Mouse (Mus musculus) spleen, embryonic (tissue): ENCODE results near the gene Zxdc.

Source experiments
- CTCF ChIA-PET: fragments of 350-600 bp; sonication (Branson Sonifier 250); formaldehyde crosslinking; loops from one replicate; lab custom pipeline; 2022; lab: Charles Lee

Zxdc gene

GRCm38 (mm10) chr6:90377708-90378107, 8.4 kb downstream of the Zxdc start:
- CTCF ChIA-PET = no interaction called here

- CTCF ChIA-PET = no interaction called here
These were observed 12.2 kb downstream of the Zxdc start for GRCm38 (mm10) chr6:90381465-90381864.

DNA sequence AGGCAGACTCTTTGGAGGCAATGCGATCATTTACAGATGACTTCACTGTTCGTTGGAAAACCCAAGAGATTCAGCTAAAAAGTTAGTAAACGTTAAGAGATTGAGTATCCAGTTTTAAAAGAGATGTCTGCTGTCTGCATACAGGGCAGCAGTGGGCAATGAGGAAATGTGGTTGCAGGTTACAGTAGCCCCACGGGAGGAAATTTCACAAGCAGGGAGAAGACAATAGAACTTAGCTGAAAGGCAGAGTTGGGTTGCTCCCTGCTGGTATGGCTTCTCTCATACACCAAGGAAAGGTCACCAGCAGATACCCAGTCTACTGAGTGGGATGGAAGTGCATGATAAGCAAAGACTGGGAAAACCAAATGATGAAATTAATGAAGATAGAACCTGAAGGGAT, 21.3 kb downstream of the Zxdc start:
- CTCF ChIA-PET = no interaction called here

GRCm38 (mm10) chr6:90393948-90394347, 24.7 kb downstream of the Zxdc start:
- CTCF ChIA-PET = no interaction called here

DNA sequence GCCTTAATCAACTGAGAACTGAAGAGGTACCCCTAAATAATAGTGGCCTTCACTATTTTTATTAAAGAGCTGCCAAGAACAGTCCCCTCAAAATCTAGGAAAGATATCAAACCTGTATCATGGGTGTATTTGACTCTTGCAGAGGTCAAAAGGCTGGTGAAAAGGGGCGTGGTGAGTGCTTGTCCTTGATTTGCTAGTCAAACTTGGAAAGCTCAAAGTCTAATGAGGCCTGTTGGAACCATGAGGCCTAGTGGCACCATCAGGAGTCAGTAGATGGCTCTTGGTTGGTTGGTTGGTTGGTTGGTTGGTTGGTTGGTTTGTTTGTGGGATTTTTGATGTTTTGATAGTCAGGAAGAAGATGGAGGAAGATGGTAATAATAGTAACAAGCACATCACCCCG, 26.5 kb downstream of the Zxdc start:
- CTCF ChIA-PET = no interaction called here

- CTCF ChIA-PET = no interaction called here
These were observed 28.0 kb downstream of the Zxdc start for GRCm38 (mm10) chr6:90397291-90397690.

DNA sequence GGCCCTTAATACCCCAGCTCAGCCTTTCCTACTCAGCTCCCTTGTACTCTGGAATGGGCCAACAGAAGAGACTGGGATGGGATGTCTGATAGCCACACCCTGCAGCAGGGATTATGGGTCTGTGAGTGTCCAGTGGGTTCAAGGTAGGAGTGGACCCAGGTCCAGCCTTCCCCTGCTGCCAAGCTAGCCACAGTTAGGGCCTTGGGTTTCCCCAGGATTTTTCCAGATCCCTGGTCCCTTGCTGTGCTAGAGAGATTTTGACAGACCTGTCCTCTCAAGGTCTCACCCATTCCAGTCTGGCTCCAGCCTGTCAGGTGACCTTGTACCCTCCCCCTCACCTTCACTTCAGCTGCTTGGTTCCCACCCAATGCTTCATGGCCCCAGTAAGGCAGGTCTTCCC, 39.3 kb downstream of the Zxdc start:
- CTCF ChIA-PET = no interaction called here

DNA sequence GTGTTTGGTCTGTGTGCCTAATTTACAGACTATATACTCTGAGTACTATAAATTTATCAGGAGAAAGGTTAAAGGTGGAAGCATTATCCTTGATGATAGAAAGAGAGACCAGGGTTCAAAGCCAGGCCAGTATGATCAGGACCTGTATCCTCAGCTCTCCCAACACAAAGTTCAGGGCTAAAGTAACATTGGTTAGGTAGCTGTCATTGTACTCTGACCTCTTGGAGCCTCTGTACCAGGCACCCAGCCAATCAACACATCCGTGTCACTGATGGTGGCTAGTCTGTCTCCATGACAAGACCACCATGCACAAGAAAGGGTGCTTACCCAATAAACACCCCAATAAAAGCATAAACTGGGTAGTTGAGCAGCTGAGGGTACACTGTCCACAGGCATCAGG, 41.7 kb downstream of the Zxdc start:
- CTCF ChIA-PET = no interaction called here

DNA sequence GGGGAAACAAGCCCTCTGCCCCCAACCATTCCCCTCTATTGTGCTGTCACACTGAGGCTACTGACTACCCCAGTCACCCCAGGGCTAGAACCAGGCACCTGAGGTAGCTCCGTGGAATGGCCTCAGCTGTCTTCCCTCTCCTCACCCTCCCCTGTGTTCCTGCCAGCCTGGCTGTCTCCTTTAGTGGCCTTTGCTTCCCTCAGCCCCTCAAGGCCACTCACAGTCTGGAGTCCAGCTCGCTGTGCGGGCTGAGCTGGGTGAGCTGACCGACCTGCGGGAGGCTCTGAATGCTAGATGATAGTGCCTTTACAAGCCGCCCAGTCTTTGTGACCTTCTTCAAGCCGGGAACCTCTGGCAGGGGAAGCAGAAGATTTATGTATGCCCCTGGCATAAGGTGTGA, 42.6 kb downstream of the Zxdc start:
- CTCF ChIA-PET = no interaction called here

DNA sequence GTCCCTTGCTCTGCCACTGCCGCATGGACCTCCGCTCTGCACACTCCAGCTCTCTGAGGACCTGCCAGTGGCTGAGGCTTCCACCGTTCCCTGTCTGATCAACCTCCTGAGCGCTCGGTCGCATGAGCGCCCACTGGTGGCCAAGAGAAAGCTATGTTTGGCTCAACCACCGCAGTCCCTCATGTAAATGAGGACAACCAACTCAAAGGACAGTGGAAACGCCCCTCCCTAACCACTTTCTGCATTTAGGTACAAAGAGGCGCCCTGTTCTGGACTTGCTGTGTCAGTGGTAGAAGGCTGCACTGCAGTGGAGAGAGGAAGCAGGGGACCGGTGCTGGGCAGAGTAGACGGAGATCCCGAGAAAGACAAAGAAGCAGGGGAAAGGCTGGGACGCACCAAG, 53.3 kb downstream of the Zxdc start:
- CTCF ChIA-PET = no interaction called here

GRCm38 (mm10) chr6:90425361-90425760, 56.1 kb downstream of the Zxdc start:
- CTCF ChIA-PET = interaction anchor here (0.5 kb wide), 1 partner anchor 10 kb away, joined by 4 read pairs; no protein-coding TSS in a partner anchor

DNA sequence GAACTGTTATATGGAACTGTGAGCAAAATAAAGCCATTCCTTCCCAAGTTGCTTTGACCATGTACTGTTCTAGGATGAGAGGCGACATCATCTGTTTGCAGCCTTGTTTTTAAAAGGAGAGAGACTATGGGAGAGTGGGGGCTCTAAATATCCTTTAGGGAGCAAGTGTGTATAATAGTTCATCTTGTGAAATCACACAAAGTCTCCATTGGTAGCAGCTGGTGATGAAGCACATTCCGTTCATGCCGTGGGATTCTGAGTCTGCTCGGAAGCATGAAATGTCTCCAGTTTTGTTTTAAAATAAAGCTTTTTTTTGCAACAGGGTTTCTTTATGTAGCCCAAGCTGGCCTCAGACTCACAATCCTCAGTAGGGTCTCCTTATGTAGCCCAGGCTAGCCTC, 56.7 kb downstream of the Zxdc start:
- CTCF ChIA-PET = interaction anchor here (0.5 kb wide), 1 partner anchor 9 kb away, joined by 4 read pairs; no protein-coding TSS in a partner anchor

- CTCF ChIA-PET = interaction anchor here (0.9 kb wide), 1 partner anchor 46 kb away, joined by 3 read pairs; no protein-coding TSS in a partner anchor
These were observed 59.2 kb downstream of the Zxdc start, which contains the start of gene Cfap100 for GRCm38 (mm10) chr6:90428380-90428974. Gene Cfap100, minus strand, starts transcription at chr6:90428797.

- CTCF ChIA-PET = no interaction called here
These were observed 60.6 kb downstream of the Zxdc start for GRCm38 (mm10) chr6:90429911-90430310.

DNA sequence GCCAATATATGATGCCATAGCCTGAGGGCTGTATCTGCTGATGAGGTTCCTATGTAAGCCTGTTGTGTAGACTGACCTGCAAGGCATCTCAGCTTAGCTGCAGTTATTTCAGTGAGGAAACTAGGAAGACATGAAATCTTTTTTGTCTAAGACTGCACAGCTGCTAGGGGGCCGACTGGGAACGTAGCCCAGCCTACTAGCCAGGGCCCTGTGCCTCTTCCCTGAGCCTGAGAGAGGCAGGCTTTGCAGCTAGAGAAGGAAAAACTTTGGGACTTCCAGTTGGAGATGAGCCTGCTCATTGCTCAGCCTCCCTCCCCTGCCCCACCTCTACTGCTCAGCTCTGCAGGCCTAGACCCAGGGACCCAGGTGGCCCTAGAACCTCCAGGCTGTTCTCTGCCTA, 62.2 kb downstream of the Zxdc start:
- CTCF ChIA-PET = no interaction called here

- CTCF ChIA-PET = interaction anchor here (0.6 to 0.7 kb wide), 2 partner anchors 9 to 495 kb away, joined by 4 to 5 read pairs; no protein-coding TSS in a partner anchor
These were observed 65.4 kb downstream of the Zxdc start for GRCm38 (mm10) chr6:90434687-90435086.

DNA sequence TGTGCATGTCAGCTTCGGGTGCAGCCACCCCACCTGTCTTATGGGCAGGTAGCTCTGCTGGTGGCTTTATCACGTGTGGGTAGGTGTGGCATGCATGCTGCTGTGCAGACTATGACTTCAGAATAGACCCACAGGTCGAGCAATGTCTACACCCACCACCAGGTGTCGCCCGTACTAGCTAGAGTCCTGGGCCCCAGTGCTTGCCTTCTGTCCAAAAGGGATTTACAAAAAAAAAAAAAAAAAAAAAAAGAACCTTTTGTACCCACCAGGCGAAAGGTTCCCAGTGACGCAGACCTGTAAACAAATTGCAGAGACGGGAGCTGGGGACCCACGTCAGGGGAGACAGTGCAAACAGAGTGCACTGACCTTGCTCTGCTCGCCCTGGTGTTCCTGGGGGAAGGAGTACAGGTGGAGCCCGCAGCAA, 65.9 kb downstream of the Zxdc start:
- CTCF ChIA-PET = interaction anchor here (0.6 to 0.7 kb wide), 2 partner anchors 10 to 494 kb away, joined by 4 to 5 read pairs; no protein-coding TSS in a partner anchor

DNA sequence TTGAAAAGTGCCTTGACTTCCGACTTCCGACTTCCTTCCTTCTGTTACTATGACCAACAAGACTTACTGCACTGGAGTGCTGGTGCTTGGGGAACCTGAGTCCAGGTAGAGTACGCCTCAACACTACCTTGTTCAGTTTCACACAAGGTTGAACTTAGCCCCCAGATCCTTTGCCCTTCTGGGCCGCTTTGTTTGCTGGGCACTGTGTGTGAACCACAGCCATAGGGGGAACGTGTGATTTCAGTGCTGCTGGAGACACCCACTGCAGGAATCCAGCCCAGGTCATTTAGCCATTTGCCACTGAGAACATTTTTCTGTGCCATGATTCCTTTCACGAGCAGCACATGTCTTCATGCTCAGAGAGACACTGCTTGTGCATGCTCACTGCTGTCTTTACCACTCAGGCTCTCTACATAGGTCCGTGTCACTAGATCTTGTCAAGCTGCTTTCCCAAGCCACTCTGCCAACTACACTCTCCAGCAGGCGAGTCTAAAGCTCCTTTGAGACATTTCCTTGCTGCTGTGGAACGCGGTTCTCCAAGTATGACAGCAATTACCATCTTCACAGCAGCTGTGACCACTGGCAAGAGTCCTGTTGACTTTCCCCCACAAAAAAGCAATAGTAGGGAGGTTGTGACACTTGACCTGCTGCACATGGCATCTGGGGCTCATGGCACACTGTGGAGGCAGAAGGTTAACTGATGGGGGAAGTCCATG, 67.1 kb downstream of the Zxdc start:
- CTCF ChIA-PET = no interaction called here

DNA sequence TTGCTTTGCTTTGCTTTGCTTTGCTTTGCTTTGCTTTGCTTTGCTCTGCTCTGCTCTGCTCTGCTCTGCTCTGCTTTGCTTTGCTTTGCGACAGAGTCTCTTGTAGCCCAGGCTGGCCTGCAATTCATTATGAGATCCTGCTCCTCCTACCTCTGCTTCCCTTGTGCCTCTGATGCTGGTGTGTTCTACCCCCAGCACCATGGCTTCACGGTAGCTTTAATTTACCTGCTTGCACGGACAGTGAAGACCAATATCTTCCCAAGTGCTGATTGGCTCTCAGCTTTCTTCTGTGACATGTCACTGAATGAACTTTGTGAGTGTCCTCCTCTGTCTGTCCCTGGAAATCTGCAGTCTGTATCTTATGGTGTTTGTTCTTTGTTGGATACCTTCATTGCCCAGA, 67.7 kb downstream of the Zxdc start:
- CTCF ChIA-PET = no interaction called here

GRCm38 (mm10) chr6:90446883-90447282, 77.6 kb downstream of the Zxdc start:
- CTCF ChIA-PET = no interaction called here

- CTCF ChIA-PET = no interaction called here
These were observed 80.9 kb downstream of the Zxdc start for GRCm38 (mm10) chr6:90450179-90450578.

GRCm38 (mm10) chr6:90450697-90451096, 81.4 kb downstream of the Zxdc start:
- CTCF ChIA-PET = no interaction called here

- CTCF ChIA-PET = no interaction called here
These were observed 82.2 kb downstream of the Zxdc start for GRCm38 (mm10) chr6:90451512-90451911.
